Mouse (Mus musculus) G1E (cell line): ENCODE measurements around the gene B430306N03Rik.

Experiments
- CTCF ChIP-seq: IDR thresholded peaks from 2 replicates; pipeline ENCODE4 v1.5.1; 2012; ENCODE audit warnings: low read depth, low read length, inconsistent platforms, mixed read lengths
- GATA1 ChIP-seq: IDR thresholded peaks from 2 replicates; pipeline ENCODE4 v1.6.1; 2012; ENCODE audit warnings: borderline replicate concordance, low read length, inconsistent platforms, mixed read lengths
- POLR2AphosphoS5 ChIP-seq: IDR thresholded peaks from 2 replicates; pipeline ENCODE4 v1.6.1; 2012; ENCODE audit warnings: low read depth, low read length, inconsistent platforms; ENCODE audit not compliant: insufficient replicate concordance

GRCm38 (mm10) chr17:48360462-48360861, 44.5 kb downstream of the B430306N03Rik start:
- no peak for TF ChIP-seq GATA1
- TF ChIP-seq CTCF = no peak
- TF ChIP-seq POLR2AphosphoS5 = no peak
